Mouse (Mus musculus) kidney, adult 18-20 months (tissue): ENCODE measurements at regions not wholly inside any gene's neighbourhood (a gene's known extent, or its start where the extent isn't known, plus 50 kb on each side); places are given as distances from the start of the nearest gene placed in this dataset.

Experiments
- DNase-seq: peaks from one replicate; pipeline ENCODE4 v3.0.0; 2021

DNA sequence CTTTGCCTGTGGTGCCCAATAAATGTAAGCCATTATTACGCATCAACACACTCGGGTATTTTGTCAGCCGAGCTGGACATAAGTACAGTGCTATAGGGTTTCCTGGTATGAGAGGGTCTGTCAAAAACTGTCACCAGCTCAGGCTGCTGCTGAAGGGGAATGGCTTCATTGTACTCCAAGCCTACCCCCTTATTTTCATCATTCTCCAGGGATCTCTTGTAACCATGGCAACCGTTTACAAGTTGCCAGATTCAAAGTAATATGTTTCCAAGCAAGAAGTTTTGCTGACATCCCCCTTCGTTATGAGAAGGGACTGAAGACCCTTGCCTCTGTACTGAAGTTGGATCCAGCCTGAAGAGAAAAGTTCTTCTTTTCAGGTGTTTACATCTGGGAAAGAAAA is 410.3 kb upstream of the Kdm8 start:
- no peak for DNase-seq

GRCm38 (mm10) chr7:125036098-125036991 is 408.1 kb upstream of the Kdm8 start:
- DNase-seq: no peak

DNA sequence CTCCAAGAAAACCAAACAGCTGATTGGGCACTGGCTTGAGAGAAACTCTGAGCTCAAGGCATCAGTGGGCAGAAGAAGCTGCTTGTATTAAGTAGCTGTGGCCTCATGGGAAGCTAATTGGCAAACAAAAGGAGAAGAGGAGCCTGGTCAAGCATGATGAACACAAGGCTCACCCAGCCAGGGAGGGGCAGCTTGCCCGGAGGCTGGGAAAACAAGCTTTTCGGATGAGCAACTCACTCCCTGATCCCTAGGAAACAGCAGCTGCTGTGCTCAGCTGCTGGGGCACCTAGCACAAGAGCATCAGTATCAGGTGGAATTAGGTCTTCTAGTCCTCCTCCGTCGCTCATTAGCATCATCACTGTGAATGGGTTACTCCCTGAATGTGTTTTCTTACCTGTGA is 405.6 kb upstream of the Kdm8 start:
- no peak for DNase-seq

DNA sequence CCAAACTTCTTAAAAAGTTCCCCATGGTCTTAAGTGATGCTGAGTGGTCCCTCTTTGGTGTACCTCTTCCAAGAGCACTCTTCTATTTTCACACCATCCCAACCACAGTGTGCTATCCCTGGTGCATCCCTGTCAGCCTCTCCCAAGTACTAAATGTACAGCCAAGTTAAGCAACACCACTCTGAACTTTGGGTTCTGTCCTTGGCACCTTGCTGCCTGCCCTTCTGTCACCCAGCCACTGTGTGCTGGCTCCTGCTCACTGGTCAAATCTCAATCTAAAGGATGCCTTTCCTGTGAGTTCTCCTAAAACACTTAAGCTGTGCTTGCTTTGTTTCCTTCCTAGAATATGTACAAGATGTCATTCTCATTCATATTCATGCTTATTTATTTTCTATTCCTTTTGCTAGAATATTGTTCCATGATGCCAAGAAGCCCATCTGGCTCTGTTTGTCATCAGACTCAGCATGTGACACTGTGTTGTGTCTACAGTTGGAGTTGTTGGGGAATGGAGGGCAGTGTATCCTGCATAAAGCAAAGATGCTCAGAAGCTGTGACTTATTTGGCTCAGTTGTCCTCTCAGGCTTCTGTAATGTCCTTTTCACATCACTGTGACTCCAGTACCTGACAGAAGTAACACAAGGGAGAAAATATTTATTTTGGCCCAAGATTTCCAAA is 388.4 kb upstream of the Kdm8 start:
- DNase-seq: no peak

DNA sequence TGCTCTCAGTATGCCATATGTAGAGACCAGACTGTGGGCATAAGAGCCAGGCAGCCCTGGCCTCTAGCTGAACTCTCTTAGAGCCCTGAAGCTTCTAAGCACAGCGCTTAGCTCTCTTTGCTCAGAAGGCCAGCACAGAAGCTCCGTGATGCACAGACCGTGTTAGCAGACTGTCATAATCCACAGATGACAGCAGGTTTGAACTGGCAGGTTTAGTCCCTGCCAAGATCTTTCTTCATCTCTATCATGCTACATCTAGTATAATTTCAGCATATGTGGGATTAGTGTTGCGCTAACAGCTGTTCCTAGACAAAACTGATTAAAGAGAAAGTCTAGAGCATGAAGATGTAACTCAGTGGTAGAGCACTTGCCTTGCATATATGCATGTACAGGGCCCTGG is 342.0 kb upstream of the Kdm8 start:
- DNase-seq: no peak

DNA sequence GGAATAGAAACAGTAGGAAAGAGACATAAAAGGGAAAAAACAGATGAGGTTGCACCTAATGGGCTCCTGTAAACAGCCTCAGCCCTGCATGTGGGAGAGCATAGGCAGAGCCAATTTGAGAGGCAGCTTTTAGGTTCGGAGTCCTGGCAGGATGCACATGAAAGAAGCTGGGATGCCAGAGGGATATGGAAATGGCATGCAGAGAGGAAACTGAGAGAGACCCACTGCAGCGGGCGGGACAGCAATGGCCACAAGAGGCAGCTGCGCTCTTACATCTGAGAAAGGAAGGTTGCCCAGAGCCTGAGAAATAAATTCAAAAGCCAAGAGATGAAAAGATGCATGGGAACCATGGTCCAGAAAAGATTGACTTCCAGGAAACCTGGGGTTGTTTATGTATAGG is 340.5 kb upstream of the Kdm8 start:
- DNase-seq: no peak

GRCm38 (mm10) chr7:125112820-125113273 is 331.6 kb upstream of the Kdm8 start:
- no peak for DNase-seq

DNA sequence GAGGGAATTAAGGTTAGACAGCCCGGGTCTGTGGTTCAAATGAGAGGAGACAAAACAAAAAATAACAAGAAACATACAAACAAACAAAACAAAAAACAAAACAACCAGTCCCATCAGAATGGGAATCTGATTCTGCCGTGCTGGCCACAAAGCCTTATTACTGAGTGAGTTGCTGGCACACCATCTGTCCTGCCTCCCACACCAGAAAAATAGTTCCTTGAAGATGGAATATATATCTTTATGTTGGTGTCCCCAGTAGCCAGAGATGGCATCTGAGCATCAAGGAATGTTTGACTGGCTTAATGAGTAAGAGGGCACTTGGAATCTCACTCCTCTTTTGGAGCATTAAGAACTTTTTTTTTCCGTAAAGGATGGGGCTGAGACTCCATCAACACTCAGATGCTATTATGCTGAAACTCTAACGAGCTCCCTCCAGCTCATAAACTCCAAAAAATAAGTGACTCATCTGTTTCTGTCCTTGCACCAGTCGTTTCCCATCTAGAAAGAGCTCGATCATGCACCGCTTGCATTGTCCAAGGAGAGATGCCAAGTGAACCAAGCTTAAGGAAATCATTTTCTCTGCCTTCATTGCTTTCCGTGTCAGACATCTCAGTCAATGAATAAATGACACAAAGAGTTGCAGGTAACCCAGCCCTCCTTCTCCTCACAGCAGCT is 329.0 kb upstream of the Kdm8 start:
- DNase-seq: no peak

- DNase-seq: no peak
Measured at GRCm38 (mm10) chr7:125117173-125117572, 327.3 kb upstream of the Kdm8 start.

DNA sequence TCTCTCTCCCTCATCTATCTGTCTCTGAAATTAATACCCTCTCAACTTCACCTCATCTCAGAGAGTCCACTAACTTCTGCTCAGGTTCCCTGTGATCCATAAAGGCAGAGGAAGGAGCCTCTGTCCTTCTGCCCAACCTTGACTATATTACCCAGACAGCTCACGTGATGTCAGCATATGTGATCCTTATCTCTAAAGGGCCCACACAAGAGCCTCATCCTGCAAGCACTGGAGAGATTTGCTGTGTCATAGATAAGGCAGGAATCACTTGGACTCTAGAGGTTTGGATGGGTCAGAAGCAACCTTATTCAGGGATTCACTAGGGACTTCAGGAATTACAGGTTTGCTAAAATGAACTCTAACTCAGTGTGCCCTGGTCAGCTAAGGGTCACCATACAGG is 315.3 kb upstream of the Kdm8 start:
- no peak for DNase-seq

DNA sequence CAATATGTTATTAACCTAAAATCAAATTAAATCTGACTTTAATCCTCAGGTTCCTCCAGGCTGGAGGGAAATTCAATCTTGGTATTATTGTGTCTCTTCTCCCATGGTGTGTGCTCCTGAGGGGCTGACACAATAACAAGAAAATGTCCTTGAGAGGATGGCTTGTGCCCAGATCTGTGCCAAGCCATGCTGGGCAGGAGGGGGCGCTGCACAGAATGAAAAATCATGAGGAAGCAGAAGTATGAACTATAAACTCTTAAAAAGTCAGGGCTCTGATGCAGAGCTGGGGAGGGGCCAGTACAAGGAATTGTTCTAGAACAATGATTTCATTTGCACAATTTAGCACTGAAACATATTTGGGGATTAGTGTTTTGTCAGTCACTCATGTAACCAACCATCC is 312.5 kb upstream of the Kdm8 start:
- no peak for DNase-seq

DNA sequence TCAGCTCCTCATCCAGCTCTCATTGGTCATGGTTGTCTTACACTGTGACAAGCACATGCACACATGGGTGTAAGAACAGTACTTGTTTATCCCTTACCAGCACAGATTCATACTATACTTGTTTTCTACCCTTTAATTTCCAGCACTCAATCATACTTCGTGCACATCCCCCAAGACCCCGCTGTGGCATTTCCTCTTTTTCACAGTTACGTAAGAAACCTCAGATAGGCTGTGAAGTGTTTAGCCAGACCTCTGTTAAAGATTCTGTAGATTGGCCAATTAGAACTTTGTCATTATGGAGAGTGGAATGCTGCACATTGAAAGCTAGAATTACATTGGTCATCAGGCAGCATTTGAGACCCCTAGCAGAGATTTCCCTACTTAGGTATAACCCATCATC is 305.9 kb upstream of the Kdm8 start:
- no peak for DNase-seq

DNA sequence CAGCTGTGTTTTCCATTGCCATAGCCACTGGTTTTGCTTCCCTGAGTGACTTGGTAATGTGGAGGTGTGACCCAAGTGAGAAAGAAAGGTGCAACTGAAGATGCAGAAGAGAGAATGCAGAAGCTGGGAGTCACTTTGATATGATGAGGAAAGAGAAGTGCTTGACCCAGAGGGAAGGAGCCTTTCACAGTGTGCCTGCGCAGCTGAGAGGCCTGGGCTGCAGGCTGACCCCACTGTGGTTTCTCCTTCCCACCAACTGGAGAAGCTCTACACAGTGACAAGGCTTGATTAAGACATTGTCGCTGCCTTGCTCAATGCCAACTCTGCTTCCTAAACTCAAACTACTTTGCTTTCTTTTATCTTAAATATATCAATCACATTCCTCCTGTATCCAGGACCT is 305.3 kb upstream of the Kdm8 start:
- no peak for DNase-seq

DNA sequence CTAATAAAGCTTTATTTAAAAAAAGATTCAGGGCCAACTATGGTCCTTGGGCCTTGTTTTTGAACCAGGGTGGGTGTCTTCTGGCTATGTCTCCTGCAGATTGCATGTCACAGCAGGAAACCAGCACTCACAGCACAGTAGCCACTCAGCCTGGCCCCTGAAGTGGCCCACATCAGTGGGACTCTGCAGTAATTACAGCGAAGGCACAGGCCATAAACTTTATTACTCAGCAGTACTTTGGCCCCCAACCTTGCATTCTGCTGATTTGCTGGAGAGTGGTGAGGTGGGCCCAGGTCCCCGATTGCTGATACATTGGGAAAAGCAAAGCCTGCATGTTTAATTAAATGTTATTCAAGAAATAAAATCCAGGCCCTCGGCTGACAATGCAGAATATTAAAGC is 303.6 kb upstream of the Kdm8 start:
- DNase-seq: no peak

- DNase-seq: no peak
Measured at GRCm38 (mm10) chr7:125141864-125142263, 302.6 kb upstream of the Kdm8 start.

GRCm38 (mm10) chr7:125146025-125146424 is 298.5 kb upstream of the Kdm8 start:
- DNase-seq: no peak

- no peak for DNase-seq
Measured at GRCm38 (mm10) chr7:125149151-125149550, 295.3 kb upstream of the Kdm8 start.

- no peak for DNase-seq
Measured at GRCm38 (mm10) chr7:125149740-125150139, 294.7 kb upstream of the Kdm8 start.

- no peak for DNase-seq
Measured at GRCm38 (mm10) chr7:125152281-125152680, 292.2 kb upstream of the Kdm8 start.

DNA sequence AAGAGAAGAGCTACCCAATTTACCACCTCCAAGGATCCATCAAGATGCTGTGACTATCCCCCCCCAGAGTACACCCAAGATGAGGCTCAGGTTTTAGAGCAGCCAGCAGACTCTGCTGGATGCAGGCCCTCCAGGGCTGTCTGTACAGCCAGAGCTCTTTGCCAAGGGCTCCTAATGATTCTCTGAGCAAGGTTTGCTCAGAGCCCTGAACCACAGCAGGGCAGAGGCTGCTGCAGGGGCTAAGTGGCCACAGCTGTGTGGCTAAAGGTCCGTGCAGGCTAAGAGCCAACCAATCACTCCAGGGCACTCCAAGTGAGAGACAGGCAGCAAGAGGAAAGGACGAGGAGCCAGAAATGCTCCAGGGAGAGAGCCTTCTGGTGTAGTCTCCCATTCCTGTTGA is 289.2 kb upstream of the Kdm8 start:
- no peak for DNase-seq

DNA sequence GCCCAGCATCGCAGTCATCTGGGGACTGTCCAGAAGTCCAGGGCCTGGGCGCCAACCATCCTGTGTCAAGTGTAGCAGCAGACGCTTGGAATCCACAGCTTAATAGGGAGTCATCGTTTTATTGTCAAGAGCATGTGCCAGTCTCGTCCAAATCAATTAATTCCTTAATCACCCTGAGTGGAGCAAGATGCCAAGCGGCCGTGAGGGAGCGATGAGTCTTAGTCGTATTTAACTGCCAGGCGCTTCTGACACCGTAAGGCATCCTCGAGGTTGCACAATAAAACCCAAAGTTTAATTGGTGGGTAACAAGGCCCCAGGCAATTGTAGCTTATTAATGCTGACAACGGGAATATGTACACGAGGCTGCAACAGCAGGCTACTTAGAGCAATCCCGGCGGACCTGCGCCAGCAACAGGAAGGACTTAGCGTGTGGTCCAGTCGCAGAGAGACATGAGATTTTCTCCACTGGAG is 277.6 kb upstream of the Kdm8 start:
- no peak for DNase-seq

GRCm38 (mm10) chr7:125167666-125168065 is 276.8 kb upstream of the Kdm8 start:
- no peak for DNase-seq

DNA sequence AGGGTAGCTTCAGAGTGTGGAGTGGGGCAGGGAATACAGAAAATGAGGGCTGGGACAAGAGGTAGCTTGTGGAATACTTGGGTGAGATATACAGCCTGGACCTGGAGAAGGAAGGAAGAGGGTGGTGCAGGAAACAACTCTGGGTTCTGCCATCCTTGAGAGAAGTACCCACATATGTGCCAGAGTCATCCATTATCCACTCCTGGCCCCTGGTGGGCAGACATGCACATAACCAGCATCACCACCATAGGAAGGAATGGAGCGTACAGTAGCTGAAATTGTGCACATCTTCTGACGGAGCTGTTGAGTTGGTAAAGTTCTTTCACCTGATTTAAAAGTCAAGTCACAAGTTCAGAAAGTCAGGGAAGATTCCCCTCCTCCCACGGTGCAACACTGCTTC is 262.9 kb upstream of the Kdm8 start:
- no peak for DNase-seq

DNA sequence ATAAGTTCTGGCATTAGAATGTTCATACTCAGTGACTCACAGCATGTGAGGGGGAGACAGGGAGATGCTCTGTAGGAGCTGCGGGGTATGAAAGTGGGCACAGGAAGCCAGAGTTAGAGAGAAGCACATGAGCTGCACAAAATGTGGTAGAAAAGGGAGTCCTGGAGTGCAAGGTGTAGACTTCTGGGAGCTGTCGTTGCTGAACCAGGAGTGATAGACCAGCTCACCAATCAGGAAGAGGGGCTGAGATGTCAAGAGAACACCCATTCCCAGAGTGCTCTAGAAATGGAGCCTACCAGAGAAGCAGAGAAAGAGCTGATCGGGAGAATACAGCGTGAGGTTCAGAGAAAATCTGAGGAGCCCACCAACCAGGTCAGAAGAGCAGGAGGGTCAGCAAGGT is 262.2 kb upstream of the Kdm8 start:
- no peak for DNase-seq
